Mouse (Mus musculus) MEL-GATA-1-ER (cell line): ENCODE measurements around the gene Rftn1.
"Not testable (repeated sequence)": the region's sequence is repeated elsewhere in the genome, so short reads cannot be mapped to it uniquely, and the experiment has no call there.

Experiments
- DNase-seq: peaks from one replicate; pipeline ENCODE4 v3.0.0-alpha.2; 2012; ENCODE audit warnings: low read depth; ENCODE audit errors: extremely low read depth

Rftn1 gene

DNA sequence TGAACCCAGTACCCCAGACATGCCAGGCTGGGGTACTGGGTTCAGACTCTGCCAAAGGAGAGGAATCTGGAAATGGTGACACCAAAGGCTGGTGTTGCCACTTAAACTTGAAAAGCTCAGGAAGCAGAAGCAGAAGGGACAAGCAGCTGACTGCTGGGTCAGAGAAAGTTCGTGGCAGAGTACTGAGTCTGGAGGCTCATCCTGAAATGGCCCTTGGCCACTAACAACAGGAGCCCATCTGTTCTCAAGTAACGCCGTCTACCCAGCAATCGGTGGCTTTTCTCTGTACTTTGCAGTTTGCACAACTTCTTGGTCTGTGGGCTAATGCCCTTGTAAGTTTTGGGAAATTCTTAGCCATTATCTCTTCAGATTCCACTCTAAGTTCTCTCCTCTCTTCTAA lies 60.1 kb downstream of the Rftn1 start:
- no peak for DNase-seq

DNA sequence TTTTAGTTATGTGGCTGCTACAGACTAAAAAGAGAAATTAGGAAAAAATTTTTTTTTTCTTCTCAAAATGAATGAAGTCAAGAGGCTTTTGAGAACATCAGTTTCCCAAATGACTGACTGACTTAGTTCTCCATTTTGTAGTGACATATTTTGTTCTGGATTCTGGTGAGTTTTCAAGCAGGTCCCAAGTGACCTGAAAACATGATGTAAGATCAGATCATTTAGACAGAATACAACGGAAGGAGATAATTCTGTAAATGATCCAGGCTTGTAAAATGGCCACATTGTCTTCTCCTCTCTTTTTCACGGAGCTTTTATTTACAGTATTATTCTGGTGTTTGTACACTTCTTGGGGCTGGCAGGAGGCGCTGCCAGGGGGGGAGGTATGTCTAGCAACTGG lies 62.1 kb downstream of the Rftn1 start:
- DNase-seq = no peak

DNA sequence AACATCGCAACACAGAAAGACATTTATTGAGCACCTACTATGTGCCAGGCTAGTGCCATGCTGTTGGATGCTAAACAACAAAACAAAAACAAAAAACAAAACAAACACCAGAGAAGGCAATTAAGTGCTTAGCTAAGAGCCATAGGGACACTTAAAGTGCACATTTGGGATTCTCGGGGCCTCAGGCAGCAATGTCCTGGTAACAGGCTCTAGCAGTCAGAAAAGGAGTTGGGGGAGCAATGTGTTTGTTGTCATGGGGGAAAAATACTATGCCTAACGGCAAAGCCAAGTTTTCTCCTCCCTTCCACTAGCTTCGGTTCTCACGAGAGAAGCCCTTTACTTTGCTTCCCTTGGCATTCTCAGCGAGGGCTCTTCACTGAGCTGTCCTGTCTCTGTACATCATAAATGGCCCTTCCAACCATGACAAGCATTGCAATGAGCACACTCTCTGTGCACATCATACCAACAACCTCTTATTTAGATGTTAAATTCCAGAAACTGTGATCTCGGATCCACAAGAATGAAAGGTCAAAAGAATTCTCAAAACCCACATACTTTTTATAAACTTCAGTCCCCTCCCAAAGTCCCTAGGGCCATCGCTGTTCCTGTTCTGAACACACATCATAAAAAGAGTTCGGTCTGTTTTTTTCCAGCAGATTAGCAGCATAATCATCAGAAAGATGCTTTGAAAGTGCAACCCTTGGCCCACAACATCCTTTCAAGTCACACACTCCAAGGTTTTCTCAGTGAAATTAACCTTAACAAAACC lies 63.2 kb downstream of the Rftn1 start:
- no peak for DNase-seq

DNA sequence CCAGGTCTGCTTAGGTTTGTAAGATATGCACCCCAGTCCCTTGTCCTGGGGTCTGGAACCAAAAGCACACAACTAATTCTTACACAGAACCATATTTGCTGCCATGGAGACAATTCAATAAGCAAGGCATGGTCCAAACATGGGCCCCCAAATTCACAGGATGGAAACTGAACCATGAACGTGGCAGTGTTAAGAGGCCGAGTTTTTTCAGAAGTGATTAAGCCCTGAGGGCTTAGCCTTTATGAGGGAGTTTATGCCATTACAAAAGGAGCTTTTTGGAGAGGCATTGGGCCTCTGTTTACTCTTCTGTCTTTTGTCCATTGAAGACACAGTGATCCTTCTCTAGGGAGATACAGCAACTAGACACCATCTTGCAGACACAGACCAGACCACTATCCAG lies 63.9 kb downstream of the Rftn1 start:
- no peak for DNase-seq

DNA sequence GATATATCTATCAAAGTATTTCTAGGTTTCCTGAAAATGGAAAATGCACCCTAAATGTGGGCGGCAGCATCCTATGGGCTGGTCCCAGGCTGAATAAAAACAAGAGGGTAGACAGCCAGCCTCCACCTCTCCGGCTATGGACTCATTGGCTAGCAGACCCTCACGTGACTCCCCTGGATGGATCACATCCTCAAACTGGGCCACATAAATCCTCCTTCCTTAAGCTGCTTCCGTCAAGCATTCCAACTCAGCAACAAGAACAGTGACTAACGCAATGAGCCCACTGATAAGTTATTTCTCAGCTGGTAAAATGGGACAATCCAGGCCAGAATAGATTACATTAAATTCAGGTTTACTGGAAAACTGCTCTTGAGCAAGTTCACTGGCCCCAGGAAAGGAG lies 64.6 kb downstream of the Rftn1 start:
- no peak for DNase-seq

DNA sequence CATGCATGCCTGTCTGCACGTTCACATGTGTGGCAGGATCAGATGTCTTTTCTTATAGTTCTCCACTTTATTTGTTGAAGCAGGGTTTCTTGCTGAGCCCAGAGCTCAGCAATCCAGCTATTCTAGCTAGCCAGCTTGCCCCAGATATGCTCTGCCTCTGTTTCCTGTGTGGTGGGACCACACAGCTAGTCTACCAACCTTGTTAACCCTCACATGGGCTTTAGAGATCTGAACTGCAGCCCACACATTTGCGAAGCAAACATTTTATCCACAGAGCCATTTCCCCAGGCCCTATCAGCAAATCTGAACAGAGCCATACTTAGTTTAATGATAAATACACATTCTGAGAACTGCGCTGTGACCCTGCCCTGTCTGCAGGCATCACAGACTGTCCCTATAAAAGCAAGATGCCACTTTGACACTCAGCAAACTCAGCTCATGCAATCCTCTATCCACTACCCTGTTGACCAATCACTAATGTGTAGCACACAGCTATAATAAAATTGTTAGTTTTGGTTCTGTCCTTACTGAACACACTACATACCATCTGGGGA lies 65.2 kb downstream of the Rftn1 start:
- no peak for DNase-seq

DNA sequence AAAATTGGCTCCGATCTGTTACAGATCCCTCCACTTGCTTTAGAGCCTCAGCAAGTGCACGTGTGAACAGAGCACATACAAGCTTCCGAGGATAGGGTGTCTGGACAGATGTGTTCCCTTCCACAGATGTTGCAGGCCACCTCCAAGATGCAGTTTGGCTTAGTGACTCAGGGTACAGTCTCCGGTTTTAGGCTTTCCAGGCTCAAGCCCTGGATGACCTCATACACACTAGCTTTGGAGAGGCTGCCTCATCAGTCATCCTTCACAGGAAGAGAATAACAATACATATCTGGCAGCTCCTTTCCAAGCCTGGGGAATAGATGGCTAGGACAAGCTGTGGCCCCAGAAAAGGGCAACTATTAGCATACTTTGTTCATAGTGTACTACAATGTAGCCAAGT lies 65.8 kb downstream of the Rftn1 start:
- DNase-seq = no peak

DNA sequence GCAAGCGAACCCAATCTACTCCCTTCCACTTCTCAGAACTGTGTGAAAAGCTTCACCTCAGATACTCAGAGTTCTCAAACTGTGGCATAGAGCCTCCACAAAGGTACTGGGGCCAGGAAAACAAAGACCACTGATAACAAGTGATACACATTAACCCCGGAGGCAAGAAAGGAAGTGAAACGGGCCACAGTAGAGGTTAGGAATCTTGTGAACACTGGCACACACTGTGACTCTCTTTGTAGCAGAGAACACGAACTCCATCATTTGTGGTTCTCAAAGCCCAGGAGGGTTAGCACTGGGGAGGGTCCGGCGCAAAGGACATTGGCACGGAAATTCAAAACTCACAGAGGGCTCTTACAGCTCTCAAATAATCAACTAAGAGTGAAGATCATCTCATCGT lies 67.9 kb downstream of the Rftn1 start:
- no peak for DNase-seq

DNA sequence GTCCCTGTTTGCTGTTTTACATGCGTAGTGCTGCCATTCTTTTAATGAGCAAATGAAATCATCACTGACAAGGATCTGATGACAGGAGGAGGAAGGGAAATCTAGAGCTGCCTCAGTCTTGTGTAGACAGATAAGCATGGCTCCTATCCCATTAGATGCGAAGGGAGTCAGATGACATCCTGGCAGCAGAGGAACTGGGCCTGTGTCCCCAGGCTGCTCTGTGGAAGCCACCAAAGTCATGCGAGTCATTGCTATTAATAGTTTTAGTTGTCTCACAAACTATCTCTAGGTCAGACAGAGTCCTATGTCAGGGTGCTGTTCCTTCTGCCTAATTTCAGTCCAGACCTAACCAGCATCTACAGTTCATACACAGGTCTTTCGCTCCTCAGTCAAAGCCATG lies 70.4 kb downstream of the Rftn1 start:
- no peak for DNase-seq

DNA sequence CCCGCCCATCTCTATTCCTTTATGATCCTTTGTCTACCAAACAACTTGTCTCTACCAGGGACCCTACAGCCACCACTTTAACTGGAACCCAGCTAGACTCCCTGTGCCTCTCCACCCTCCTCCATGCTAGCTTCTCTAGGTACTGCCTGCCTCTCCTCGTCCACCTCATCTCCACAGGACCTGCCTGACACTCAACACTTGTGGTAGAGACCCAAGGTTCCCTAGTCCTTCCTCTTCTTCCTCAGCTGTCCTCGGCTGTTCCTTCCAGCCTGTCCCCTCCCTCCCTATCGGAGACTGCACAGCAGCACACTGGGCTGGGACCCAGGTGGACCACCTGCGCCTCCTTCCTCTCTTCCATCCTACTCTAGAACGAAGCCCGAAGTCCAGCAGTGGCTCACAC lies 73.0 kb downstream of the Rftn1 start:
- DNase-seq = no peak

DNA sequence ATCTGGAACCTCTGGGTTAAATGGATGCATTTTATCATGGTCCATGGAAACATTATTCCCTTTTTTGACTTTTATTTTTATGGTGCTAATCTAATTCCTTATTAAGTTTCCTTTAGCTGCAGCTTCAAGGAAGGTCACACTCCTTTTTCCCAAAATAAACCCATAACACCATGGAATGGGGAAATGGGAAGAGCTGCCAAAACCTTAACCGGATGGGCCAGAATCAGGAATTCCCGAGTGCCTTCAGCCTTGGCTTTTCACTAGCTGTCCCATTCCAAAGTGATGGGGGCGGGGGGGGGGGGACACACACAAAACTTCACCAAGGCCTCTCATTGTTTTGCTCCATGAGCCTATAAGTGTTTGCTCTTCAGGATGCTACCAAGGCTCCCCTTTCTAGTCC lies 73.5 kb downstream of the Rftn1 start:
- no peak for DNase-seq

DNA sequence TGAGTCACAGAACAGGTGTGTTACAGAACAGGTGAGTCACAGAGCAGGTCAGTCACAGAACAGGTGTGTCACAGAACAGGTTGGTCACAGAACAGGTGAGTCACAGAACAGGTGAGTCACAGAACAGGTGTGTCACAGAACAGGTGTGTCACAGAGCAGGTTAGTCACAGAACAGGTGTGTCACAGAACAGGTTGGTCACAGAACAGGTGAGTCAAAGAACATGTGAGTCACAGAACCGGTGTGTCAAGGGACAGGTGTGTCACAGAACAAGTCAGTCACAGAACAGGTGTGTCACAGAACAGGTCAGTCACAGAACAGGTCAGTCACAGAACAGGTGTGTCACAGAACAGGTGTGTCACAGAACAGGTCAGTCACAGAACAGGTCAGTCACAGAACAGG lies 74.1 kb downstream of the Rftn1 start:
- DNase-seq = not testable (repeated sequence)

DNA sequence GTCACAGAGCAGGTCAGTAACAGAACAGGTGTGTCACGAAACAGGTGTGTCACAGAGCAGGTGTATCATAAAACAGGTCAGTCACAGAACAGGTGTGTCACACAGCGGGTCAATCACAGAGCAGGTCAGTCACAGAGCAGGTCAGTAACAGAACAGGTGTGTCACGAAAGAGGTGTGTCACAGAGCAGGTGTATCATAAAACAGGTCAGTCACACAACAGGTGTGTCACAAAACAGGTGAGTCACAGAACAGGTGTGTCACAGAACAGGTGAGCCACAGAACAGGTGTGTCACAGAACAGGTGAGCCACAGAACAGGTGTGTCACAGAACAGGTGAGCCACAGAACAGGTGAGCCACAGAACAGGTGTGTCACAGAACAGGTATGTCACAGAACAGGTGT lies 74.8 kb downstream of the Rftn1 start:
- not testable (repeated sequence) for DNase-seq

DNA sequence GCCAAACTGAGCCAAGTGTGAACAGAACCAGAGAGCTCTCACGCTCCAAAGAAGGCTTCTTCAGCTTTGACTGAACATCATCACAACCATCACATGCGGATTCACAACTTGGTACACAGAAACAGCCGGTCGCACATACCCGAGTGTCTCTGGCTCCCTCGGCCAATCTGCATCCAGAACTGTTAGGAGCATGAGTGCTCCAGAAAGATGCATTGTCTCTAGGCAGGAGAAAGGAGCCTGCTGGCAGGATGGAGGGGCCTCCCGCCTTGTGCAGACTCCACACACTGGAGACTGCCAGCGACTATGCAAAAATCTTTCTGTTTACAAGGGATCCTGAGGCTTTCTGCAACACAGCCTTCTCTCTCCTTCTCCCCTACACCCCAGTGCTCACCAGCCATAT lies 75.8 kb downstream of the Rftn1 start:
- no peak for DNase-seq

DNA sequence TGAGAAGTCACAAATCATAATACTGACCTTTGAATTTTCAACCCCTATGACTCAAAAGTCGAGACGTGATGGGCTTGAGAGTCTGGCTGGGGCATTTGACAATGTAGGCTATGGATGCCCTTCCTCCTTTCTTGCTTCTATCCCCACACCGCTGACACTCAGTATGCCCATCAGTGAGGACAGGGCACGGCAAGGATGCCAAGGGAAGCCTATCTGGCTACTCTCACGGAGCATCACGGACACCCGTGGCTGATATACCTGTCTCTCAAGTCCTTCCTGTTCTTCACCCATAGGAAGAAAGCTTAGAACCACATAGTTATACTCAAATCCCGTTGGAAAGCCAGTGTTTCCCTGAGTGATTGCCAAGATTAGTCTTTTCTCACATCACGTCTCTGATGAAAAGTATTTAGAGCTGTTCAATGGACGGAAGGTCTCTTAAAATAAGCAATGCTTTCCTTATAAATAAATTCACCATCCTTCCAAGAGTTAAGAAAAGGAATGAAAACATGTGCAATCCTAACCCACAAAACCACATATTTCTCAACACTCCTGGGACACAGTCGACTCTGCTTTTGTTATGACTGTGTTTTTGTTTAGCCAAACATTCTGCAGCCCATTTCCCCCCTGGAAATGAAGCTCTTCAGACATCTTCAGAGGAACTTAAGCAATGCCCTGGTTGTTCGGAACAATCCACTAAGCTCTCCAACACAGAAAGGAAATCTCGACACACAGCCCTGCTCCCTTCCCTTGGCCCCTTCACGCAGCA lies 79.6 kb downstream of the Rftn1 start:
- DNase-seq = no peak

DNA sequence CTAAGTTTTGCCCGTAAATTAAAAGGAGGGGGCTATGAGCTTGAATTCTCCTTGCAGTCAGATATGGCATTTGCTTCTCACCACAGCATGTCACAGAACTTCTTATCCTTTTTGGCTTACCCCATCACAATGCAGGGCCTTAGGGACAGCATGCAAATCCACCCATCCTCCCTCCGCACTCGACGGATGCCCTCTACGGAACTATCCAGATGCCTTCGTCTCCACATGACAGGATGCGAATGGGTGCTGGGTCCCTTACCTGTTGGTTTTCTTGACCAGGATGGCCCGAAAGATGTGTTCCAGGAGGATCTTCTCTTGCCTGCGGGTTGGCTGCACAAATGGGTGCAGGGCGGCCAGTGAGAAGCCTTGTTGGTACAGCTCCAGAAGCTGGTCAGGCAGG lies 83.7 kb downstream of the Rftn1 start:
- no peak for DNase-seq

DNA sequence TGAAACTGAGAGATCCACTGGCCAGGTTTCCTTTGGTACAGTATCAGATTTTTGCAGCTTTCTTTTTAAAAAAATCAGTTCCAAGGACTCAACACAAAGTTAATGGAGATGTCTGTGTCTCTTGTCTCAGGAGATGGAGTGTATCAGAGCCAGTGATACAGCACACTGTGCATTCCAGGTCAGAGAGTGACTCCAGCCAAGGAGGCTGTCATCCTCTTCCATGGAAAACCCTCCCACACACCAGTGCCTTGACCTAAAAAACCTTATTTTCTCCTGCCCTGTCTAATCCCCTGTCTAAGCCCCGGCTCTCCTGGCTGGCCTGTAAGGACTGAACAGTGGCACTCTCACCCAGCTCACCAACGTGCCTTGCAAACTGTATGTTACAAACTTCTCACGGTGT lies 86.3 kb downstream of the Rftn1 start:
- no peak for DNase-seq

DNA sequence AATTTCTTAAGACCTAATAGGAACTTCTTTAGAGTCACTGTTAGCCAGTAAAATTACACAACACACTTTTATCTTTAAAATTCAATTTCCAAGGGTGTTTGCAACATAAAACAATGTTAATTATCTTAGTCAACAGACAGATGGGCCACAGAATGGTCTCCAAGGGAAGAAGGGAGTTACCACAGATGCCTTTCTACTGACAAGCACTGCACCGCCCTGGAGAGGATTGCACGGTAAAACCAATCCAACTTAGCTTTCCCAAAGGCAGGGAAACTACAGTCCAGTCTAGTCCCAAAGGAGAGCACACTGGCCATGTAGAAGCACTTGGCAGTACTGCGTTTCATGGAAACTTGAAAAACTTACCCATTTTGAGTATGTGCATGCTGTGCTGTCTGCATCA lies 89.1 kb downstream of the Rftn1 start:
- DNase-seq = no peak

DNA sequence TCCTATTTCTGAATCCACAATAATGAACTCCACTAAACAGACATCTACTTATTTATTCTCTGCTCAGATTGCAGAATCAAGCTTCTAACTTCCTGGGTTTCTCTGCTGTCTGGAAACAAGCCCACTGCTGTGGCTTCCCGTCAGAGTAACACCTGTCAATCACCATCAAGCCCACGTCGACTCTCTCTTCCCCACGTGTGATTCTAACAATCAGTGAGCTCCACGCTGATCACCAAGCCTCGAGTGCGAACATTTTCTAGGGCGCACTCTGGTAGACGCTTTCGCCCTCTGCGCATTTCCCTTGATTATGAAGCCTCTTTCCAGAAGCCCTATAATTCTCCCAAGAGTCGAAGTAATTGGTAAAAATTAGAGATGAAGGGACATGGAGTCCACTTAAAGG lies 90.4 kb downstream of the Rftn1 start:
- DNase-seq = no peak

DNA sequence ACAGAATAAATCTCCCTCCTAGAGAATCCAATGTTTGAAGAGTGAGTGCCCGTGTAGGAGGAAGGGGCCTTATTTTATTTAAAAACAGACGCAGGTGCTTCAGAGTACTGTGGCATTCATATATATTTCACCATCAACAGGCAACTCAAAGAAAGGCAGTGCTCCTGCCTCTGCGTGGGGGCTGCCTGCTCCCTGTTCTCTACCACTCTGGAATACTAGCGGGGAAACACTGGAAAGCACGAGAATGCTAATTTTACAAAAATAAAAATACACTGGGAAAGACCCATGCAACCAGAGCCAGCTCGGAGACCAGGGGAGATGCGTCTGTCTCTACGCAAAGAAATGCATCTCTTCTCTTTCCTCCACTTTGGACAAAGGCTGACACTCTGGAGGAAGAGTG lies 91.1 kb downstream of the Rftn1 start:
- DNase-seq = no peak

DNA sequence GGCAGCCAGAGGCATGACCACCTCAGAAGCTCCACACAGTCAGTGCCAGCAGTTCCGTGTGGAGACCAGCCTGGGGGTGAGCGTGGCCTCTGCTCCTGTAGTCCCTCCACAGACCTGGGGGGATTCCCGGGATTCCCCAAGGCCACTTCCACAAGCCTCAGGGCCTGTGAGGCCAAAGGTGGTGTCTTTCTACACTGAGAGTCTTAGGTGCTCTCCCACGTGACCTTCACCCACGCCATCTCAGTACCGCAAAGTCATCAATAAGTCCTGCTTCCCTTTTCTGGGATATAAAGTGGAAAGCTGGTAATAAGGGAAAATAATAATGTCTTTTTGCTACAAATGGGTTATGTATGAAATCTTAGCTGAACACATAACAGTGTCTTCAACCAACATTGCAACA lies 92.2 kb downstream of the Rftn1 start:
- no peak for DNase-seq

DNA sequence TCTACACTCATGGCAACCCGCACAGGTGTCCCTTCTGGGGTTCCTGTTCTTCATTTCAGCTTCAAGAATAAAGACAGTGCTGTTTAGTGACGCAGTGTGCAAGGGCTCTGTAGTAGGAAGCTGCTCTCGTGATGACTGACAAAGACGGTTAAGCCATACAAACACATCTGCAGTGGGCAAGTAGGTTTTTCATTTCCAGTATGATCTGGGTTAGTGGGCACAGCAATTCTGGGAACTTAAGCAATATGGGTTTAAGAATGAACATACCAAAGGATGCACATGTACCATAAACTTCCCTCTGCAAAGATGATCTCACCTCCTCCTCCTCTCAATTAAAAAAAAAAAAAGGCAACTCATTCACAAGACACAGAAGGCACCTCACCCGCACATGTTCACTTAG lies 92.6 kb downstream of the Rftn1 start:
- no peak for DNase-seq

DNA sequence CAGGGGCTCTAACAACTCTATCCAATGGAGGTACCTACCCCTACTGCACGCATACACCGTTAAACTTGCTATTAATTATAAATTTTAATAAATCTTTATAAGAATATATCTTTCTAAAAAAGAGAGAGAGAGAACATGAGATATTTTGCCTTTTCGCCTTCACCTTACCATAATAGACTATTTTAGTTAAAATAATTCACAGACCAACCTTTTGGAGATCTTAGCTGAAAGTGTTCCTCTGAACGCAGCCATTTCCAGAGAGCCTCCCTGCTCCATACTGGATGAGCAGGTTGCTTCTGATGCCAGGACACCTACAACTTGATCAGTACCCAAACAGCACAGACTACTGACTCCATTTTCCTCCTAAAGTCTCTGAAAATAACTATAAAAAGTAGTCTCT lies 94.2 kb downstream of the Rftn1 start:
- no peak for DNase-seq
